Mouse (Mus musculus) heart, postnatal 0 days (tissue): ENCODE data around the gene Kcnip3. TPM values are rescaled to one million over a fixed set of nuclear protein-coding genes. Genes with fewer than 3 reads are reported as not detected.

ENCODE experiments used
- ATAC-seq: fragments of 200-750 bp; cut with Nextera tagmentation; 2 replicates; pipeline ENCODE4 v1.8.0; 2017; ENCODE audit warnings: low read depth, moderate number of reproducible peaks, moderate library complexity; ENCODE audit not compliant: insufficient read depth
- DNase-seq: peaks from one replicate; pipeline ENCODE4 v3.0.0-alpha.2; 2016; ENCODE audit warnings: low spot score
- H3K27ac ChIP-seq: fragments of 300-500 bp; sonication (generic); 2 replicates; pipeline ENCODE4 v1.5.1; 2014; ENCODE audit warnings: low read depth, mild to moderate bottlenecking
- H3K27me3 ChIP-seq: fragments of 300-500 bp; sonication (generic); 2 replicates; pipeline ENCODE4 v1.6.1; 2014; ENCODE audit warnings: low read length, mixed read lengths; ENCODE audit not compliant: control insufficient read depth, insufficient read depth
- H3K36me3 ChIP-seq: fragments of 300-500 bp; sonication (generic); replicated peaks from 2 replicates; pipeline ENCODE4 v1.6.1; 2014; ENCODE audit warnings: low read length, mixed read lengths; ENCODE audit not compliant: control insufficient read depth, insufficient read depth
- H3K4me1 ChIP-seq: fragments of 300-500 bp; sonication (generic); 2 replicates; pipeline ENCODE4 v1.6.1; 2014; ENCODE audit warnings: antibody characterized with exemption; ENCODE audit not compliant: control insufficient read depth, insufficient read depth
- H3K4me2 ChIP-seq: fragments of 300-500 bp; sonication (generic); 2 replicates; pipeline ENCODE4 v1.6.1; 2014; ENCODE audit warnings: low read depth, mild to moderate bottlenecking, low read length, moderate library complexity
- H3K4me3 ChIP-seq: fragments of 300-500 bp; sonication (generic); 2 replicates; pipeline ENCODE4 v1.5.1; 2014; ENCODE audit warnings: low read depth, low read length
- H3K9ac ChIP-seq: fragments of 300-500 bp; sonication (generic); replicated peaks from 2 replicates; pipeline ENCODE4 v1.6.1; 2014; ENCODE audit warnings: low read depth, low read length, mixed read lengths
- H3K9me3 ChIP-seq: fragments of 300-500 bp; sonication (generic); replicated peaks from 2 replicates; pipeline ENCODE4 v1.6.1; 2016; ENCODE audit warnings: low read length; ENCODE audit not compliant: control insufficient read depth
- CTCF ChIP-seq: IDR thresholded peaks from 2 replicates; pipeline ENCODE4 v1.5.1; 2016; ENCODE audit warnings: antibody characterized with exemption, control low read depth, low read depth
- EP300 ChIP-seq: IDR thresholded peaks from 2 replicates; pipeline ENCODE4 v1.6.1; 2016; ENCODE audit warnings: antibody characterized with exemption, low read depth
- WGBS: fragments of 180-500 bp; shearing (Covaris S2); extraction: QIAGEN DNeasy Blood & Tissue Kit; methylation state at CpG from one replicate; pipeline ENCODE4 v1.1.7; 2014; 5-methylcytosine and 5-hydroxymethylcytosine counted together
- polyA plus RNA-seq: library from polyadenylated mRNA; unstranded; fragments of >200 nt; fragmentation: Nextera tagmentation; extraction: Ambion mirVana; gene quantifications from 2 replicates; pipeline ENCODE4 v1.2.1, GENCODE M21; 2015
- total RNA-seq: library from RNA; depleted of rRNA; stranded (reverse); fragments of >200 nt; gene quantifications from 2 replicates; pipeline ENCODE4 v1.2.3, GENCODE M21; 2014; ENCODE audit warnings: low replicate concordance

The Kcnip3 gene
- total and polyA plus RNA-seq, 2 experiments from 2014 or later = 0.20 to 7.9 TPM

- Histone ChIP-seq H3K36me3 (no peaks in the 10 kb centered on the region), H3K4me1 (no peaks in the 10 kb centered on the region), H3K4me2 (no peak overlapping the region), H3K9me3 (no peaks in the 10 kb centered on the region), H3K27ac (no peak overlapping the region), H3K9ac (no peak overlapping the region), H3K27me3 (peaks cover 21% of the 10 kb centered on the region; the same call in 1 of the 2 replicates), H3K4me3 (no peak overlapping the region)
- 25% methylated on average over 7 of the region's 7 CpGs for WGBS
- DNase-seq (peak; percentile 51), ATAC-seq (peak; percentile 49; the same call in 1 of the 2 replicates)
- TF ChIP-seq CTCF = peak; percentile 95
- no peak for TF ChIP-seq EP300
These were observed 14.7 kb downstream of the Kcnip3 start for GRCm38 (mm10) chr2:127507077-127507774.

GRCm38 (mm10) chr2:127506131-127506632, 15.7 kb downstream of the Kcnip3 start:
- Histone ChIP-seq H3K27me3 (peaks cover 30% of the 10 kb centered on the region; the same call in 1 of the 2 replicates), H3K27ac (no peak overlapping the region), H3K4me2 (no peak overlapping the region), H3K36me3 (no peaks in the 10 kb centered on the region), H3K9ac (no peak overlapping the region), H3K9me3 (no peaks in the 10 kb centered on the region), H3K4me3 (no peak overlapping the region), H3K4me1 (no peaks in the 10 kb centered on the region)
- 79% methylated on average over 6 of the region's 6 CpGs for WGBS
- no peak for TF ChIP-seq EP300
- no peak for TF ChIP-seq CTCF
- DNase-seq (no peak), ATAC-seq (no peak)

GRCm38 (mm10) chr2:127505196-127505595, 16.7 kb downstream of the Kcnip3 start:
- ATAC-seq (no peak), DNase-seq (no peak)
- TF ChIP-seq EP300 (no peak), CTCF (no peak)
- Histone ChIP-seq H3K4me1 (no peaks in the 10 kb centered on the region), H3K27ac (no peak overlapping the region), H3K4me3 (no peak overlapping the region), H3K27me3 (peaks cover 28% of the 10 kb centered on the region; the same call in 1 of the 2 replicates), H3K9me3 (no peaks in the 10 kb centered on the region), H3K36me3 (no peaks in the 10 kb centered on the region), H3K9ac (no peak overlapping the region), H3K4me2 (no peak overlapping the region)
- WGBS = 39% methylated on average over 4 of the region's 4 CpGs

GRCm38 (mm10) chr2:127503751-127504549, 17.9 kb downstream of the Kcnip3 start:
- Histone ChIP-seq H3K36me3 (no peaks in the 10 kb centered on the region), H3K27me3 (peaks cover 28% of the 10 kb centered on the region; the same call in 1 of the 2 replicates)
- 56% methylated on average over 8 of the region's 8 CpGs for WGBS

GRCm38 (mm10) chr2:127501061-127501460, 20.8 kb downstream of the Kcnip3 start:
- ATAC-seq (peak; percentile 33; the same call in 1 of the 2 replicates), DNase-seq (no peak)
- 0 out of 2 replicates have a peak, but pooled peaks cover 21% of the 10 kb centered on the region for H3K27me3 ChIP-seq
- no peaks in the 10 kb centered on the region for H3K9me3 ChIP-seq
- peak; percentile 94 for TF ChIP-seq CTCF
- TF ChIP-seq EP300 = no peak
- no peak overlapping the region for H3K4me3 ChIP-seq
- H3K36me3 ChIP-seq = no peaks in the 10 kb centered on the region
- no peaks in the 10 kb centered on the region for H3K4me1 ChIP-seq
- H3K9ac ChIP-seq = no peak overlapping the region
- H3K27ac ChIP-seq = no peak overlapping the region
- 50% methylated on average over 7 of the region's 7 CpGs for WGBS
- H3K4me2 ChIP-seq = no peak overlapping the region

More at GRCm38 (mm10) chr2:127503751-127504549, 17.9 kb downstream of the Kcnip3 start:
- H3K4me2 ChIP-seq = no peak overlapping the region
- H3K27ac ChIP-seq = no peak overlapping the region
- H3K4me3 ChIP-seq = no peak overlapping the region
- DNase-seq (no peak), ATAC-seq (no peak)
- H3K9me3 ChIP-seq = no peaks in the 10 kb centered on the region
- TF ChIP-seq CTCF (no peak), EP300 (no peak)
- no peak overlapping the region for H3K9ac ChIP-seq
- H3K4me1 ChIP-seq = no peaks in the 10 kb centered on the region
